Comparison of ENCODE assay signal across 14 mouse cellular contexts in genomic region chr19:45587509-45588292, GRCm38 (mm10). TPM values are rescaled to one million over a fixed set of nuclear protein-coding genes. Genes with fewer than 3 reads are reported as not detected.
DNase-seq lines count a peak whose midpoint lies in the region.
"Had no signal": no experiment of that assay in that cellular context is flagged by ENCODE, and none has a peak within 500 bp of the region (broad histone marks: within the 10 kb centered on the region; RNA-seq: fewer than 3 reads in every experiment).

No protein-coding gene starts in this region.

- peak; percentile 39 for DNase-seq in gastrocnemius, adult 18-20 months (ENCODE audit: low spot score)
- no peak for DNase-seq in gastrocnemius, postnatal 10 days
- peak; percentile 28 to 41 for DNase-seq in heart, adult 9 months (ENCODE audit: low spot score in 2 of 2)
- DNase-seq in heart, postnatal 25 days (ENCODE audit: low spot score) = no peak
- peak; percentile 65 for DNase-seq in 3134 (ENCODE audit: extremely low read depth, insufficient read length, low spot score)
- peak; percentile 41 for DNase-seq in gastrocnemius, postnatal 14 days
- DNase-seq in left cerebral cortex, adult 18-20 months (ENCODE audit: low spot score in 2 of 2) = no peak
- DNase-seq in retina, embryonic 14.5 days (ENCODE audit: low spot score) = no peak
- DNase-seq: adrenal gland, postnatal 25 days; cerebellum, adult 18-20 months; cerebellum, adult 9-11 months; cerebellum, postnatal 36 days; forebrain, postnatal 0 days; kidney, adult 2 months had no signal

- intact Hi-C loops in heart, postnatal 25 days (cut with DNase I) = no loop called here
- intact Hi-C loops in gastrocnemius, postnatal 14 days (cut with DNase I; ENCODE audit: low total_unique reads) = no loop called here

RNA-seq across cellular contexts. Expression of gene Gm17018, which starts 27.3 kb away (rescaled TPM):
- total RNA-seq in gastrocnemius, adult 18-20 months (2021) = 10 to 100 TPM; 16.7 to 19.6 TPM
- 10 to 100 TPM; 12.4 to 13.8 TPM for total RNA-seq in gastrocnemius, postnatal 10 days (2021)
- total RNA-seq in heart, postnatal 25 days (2021) = 10 to 100 TPM; 19.5 to 21.5 TPM
- total RNA-seq in gastrocnemius, postnatal 14 days (2021) = 10 to 100 TPM; 12.8 to 13.5 TPM
- total RNA-seq in left cerebral cortex, adult 18-20 months (2021) = 10 to 100 TPM; 69.3 to 74.5 TPM

RNA-seq across cellular contexts. Expression of gene Poll, which starts 27.4 kb away (rescaled TPM):
- 10 to 100 TPM; 14.8 to 15.1 TPM for total RNA-seq in gastrocnemius, adult 18-20 months (2021)
- total RNA-seq in gastrocnemius, postnatal 10 days (2021) = 10 to 100 TPM in 1 of 2 experiments, 1 to 10 TPM in 1; 8.5 to 10.4 TPM
- total RNA-seq in heart, postnatal 25 days (2021) = 10 to 100 TPM in 1 of 2 experiments, 1 to 10 TPM in 1; 9.3 to 10.2 TPM
- total RNA-seq in gastrocnemius, postnatal 14 days (2021) = 10 to 100 TPM; 11.2 to 11.3 TPM
- total RNA-seq in left cerebral cortex, adult 18-20 months (2021) = 1 to 10 TPM; 9.4 to 9.6 TPM

Comparison
In these comparisons a context has a peak if more than half of its experiments do, and no peak if none do; other contexts are left out.
1. DNase-seq: peak in gastrocnemius, adult 18-20 months (single experiment), heart, adult 9 months (2 of 2), 3134 (single experiment) and gastrocnemius, postnatal 14 days (single experiment); none in gastrocnemius, postnatal 10 days (single experiment), heart, postnatal 25 days (single experiment), left cerebral cortex, adult 18-20 months (0 of 2) and retina, embryonic 14.5 days (single experiment).